In the genomic region with DNA sequence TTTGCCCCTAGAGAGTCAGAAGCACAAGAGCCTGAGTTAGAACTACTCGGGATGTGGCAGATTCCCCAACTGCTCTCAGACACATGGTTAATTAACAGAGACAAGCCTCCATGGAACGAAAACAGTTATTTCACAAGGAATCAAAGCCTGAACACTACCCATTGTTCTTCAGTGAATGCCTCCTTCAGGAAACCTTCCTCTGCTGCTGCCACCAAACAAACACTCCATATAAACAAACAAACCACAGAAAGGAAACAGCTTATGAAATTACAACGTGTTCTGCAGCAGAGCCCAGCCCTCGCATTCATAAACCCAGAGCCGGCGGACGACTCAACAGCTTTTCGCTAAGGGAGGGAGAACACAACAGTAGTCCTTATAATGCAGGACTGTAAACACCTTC, we compare ENCODE assay signal across 17 mouse cellular contexts. TPM values are rescaled to one million over a fixed set of nuclear protein-coding genes. Genes with fewer than 3 reads are reported as not detected.
DNase-seq lines count a peak whose midpoint lies in the region; ATAC-seq and TF ChIP-seq lines count a peak whose summit lies in the region.
"Had no signal": no experiment of that assay in that cellular context is flagged by ENCODE, and none has a peak within 500 bp of the region (broad histone marks: within the 10 kb centered on the region; RNA-seq: fewer than 3 reads in every experiment).

No protein-coding gene starts in this region.

- peaks cover 11% of the 10 kb centered on the region for H3K4me1 ChIP-seq in forebrain, embryonic 11.5 days (replicated peaks; ENCODE audit: control insufficient read depth, insufficient read depth, low read length)
- H3K4me1 ChIP-seq in forebrain, embryonic 14.5 days (ENCODE audit: control insufficient read depth, insufficient read depth, low read length): peaks cover 26% of the 10 kb centered on the region
- peaks cover 49% of the 10 kb centered on the region for H3K4me1 ChIP-seq in hindbrain, embryonic 15.5 days (replicated peaks)
- peaks cover 18% of the 10 kb centered on the region for H3K4me1 ChIP-seq in hindbrain, embryonic 16.5 days (ENCODE audit: control insufficient read depth, insufficient read depth, low read depth, low read length)
- H3K4me1 ChIP-seq in testis, adult 2 months (ENCODE audit: control insufficient read depth, insufficient read depth, low read length): peaks cover 9% of the 10 kb centered on the region

- no peak overlapping the region for H3K4me2 ChIP-seq in forebrain, embryonic 11.5 days (ENCODE audit: low read depth, low read length, severe bottlenecking)
- H3K4me2 ChIP-seq in forebrain, embryonic 14.5 days (ENCODE audit: low read length): no peak overlapping the region
- H3K4me2 ChIP-seq in hindbrain, embryonic 15.5 days: no peak overlapping the region
- no peak overlapping the region for H3K4me2 ChIP-seq in hindbrain, embryonic 16.5 days (ENCODE audit: low read length)
- H3K4me2 ChIP-seq: embryonic facial prominence, embryonic 12.5 days; liver, embryonic 11.5 days; midbrain, embryonic 12.5 days had no signal

- 68% methylated on average over 8 of the region's 8 CpGs for WGBS in forebrain, embryonic 11.5 days
- 38% methylated on average over 8 of the region's 8 CpGs for WGBS in forebrain, embryonic 14.5 days
- 59% methylated on average over 8 of the region's 8 CpGs for WGBS in hindbrain, embryonic 15.5 days
- WGBS in hindbrain, embryonic 16.5 days: 54% methylated on average over 8 of the region's 8 CpGs

- no peaks in the 10 kb centered on the region for H3K27me3 ChIP-seq in forebrain, embryonic 11.5 days (ENCODE audit: control insufficient read depth, insufficient read depth, low read length)
- no peaks in the 10 kb centered on the region for H3K27me3 ChIP-seq in forebrain, embryonic 14.5 days (replicated peaks; ENCODE audit: control insufficient read depth, insufficient read depth, low read length)
- H3K27me3 ChIP-seq in hindbrain, embryonic 15.5 days: no peaks in the 10 kb centered on the region
- no peaks in the 10 kb centered on the region for H3K27me3 ChIP-seq in hindbrain, embryonic 16.5 days (replicated peaks; ENCODE audit: control insufficient read depth, insufficient read depth, low read length)
- no peaks in the 10 kb centered on the region for H3K27me3 ChIP-seq in testis, adult 2 months (ENCODE audit: control insufficient read depth, insufficient read depth, low read length)
- H3K27me3 ChIP-seq: CH12.LX; embryonic facial prominence, embryonic 12.5 days had no signal

- no peaks in the 10 kb centered on the region for H3K9me3 ChIP-seq in forebrain, embryonic 11.5 days (ENCODE audit: control insufficient read depth, low read length)
- no peaks in the 10 kb centered on the region for H3K9me3 ChIP-seq in forebrain, embryonic 14.5 days (replicated peaks; ENCODE audit: control insufficient read depth, low read length)
- H3K9me3 ChIP-seq in hindbrain, embryonic 15.5 days: no peaks in the 10 kb centered on the region
- no peaks in the 10 kb centered on the region for H3K9me3 ChIP-seq in hindbrain, embryonic 16.5 days (ENCODE audit: control insufficient read depth, low read length)
- H3K9me3 ChIP-seq: embryonic facial prominence, embryonic 12.5 days; limb, embryonic 10.5 days; midbrain, embryonic 12.5 days had no signal

- no peak for TF ChIP-seq POLR2A in testis, adult 2 months (IDR thresholded peaks at IDR 0.05; ENCODE audit: control insufficient read depth, low read depth, low read length)

- H3K9ac ChIP-seq in forebrain, embryonic 11.5 days (ENCODE audit: low read length): no peak overlapping the region
- no peak overlapping the region for H3K9ac ChIP-seq in forebrain, embryonic 14.5 days (ENCODE audit: low read length)
- no peak overlapping the region for H3K9ac ChIP-seq in hindbrain, embryonic 15.5 days
- H3K9ac ChIP-seq in hindbrain, embryonic 16.5 days (ENCODE audit: low read depth, low read length): no peak overlapping the region
- H3K9ac ChIP-seq: embryonic facial prominence, embryonic 12.5 days; midbrain, embryonic 12.5 days had no signal

- no peak for ATAC-seq in forebrain, embryonic 11.5 days (replicated peaks; ENCODE audit: low FRiP score)
- no peak for ATAC-seq in forebrain, embryonic 14.5 days
- ATAC-seq in hindbrain, embryonic 15.5 days (ENCODE audit: low FRiP score, low read depth): no peak
- ATAC-seq in hindbrain, embryonic 16.5 days: no peak
- ATAC-seq in erythroblast, adult 5-6 weeks (replicated peaks; ENCODE audit: low FRiP score, poor library complexity, severe bottlenecking): no peak

- DNase-seq in forebrain, embryonic 11.5 days (ENCODE audit: low spot score): no peak
- no peak for DNase-seq in forebrain, embryonic 14.5 days (ENCODE audit: low spot score)
- no peak for DNase-seq in testis, postnatal 10 days (ENCODE audit: low spot score)
- no peak for DNase-seq in frontal cortex, postnatal 14 days (ENCODE audit: low spot score in 2 of 2)
- DNase-seq: adrenal gland, adult 8-10 months; cerebellum, adult 11-12 months; heart, adult 11 months; thymus, adult 18-20 months had no signal

- 0 out of 2 replicates have a peak overlapping the region, but pooled peaks have one; percentile 1 for H3K27ac ChIP-seq in forebrain, embryonic 11.5 days (ENCODE audit: low read depth, low read length)
- no peak overlapping the region; the same call in 1 of the 2 replicates for H3K27ac ChIP-seq in forebrain, embryonic 14.5 days (ENCODE audit: low read depth, low read length)
- peak overlapping the region; percentile 10; the same call in 1 of the 2 replicates for H3K27ac ChIP-seq in hindbrain, embryonic 15.5 days (replicated peaks)
- H3K27ac ChIP-seq in hindbrain, embryonic 16.5 days (ENCODE audit: low read depth, low read length): no peak overlapping the region
- 0 out of 2 replicates have a peak overlapping the region, but pooled peaks have one; percentile 33 for H3K27ac ChIP-seq in testis, adult 2 months (ENCODE audit: control insufficient read depth, insufficient read depth, low read depth, low read length)
- H3K27ac ChIP-seq: embryonic facial prominence, embryonic 12.5 days; midbrain, embryonic 12.5 days had no signal

- TF ChIP-seq CTCF in testis, adult 2 months (IDR thresholded peaks at IDR 0.05; ENCODE audit: control insufficient read depth, insufficient read depth, insufficient replicate concordance, low read depth, low read length): no peak

- H3K36me3 ChIP-seq in forebrain, embryonic 11.5 days (ENCODE audit: control insufficient read depth, insufficient read depth, low read length): no peaks in the 10 kb centered on the region
- H3K36me3 ChIP-seq in forebrain, embryonic 14.5 days (ENCODE audit: control insufficient read depth, insufficient read depth, low read length): no peaks in the 10 kb centered on the region
- no peaks in the 10 kb centered on the region for H3K36me3 ChIP-seq in hindbrain, embryonic 15.5 days
- H3K36me3 ChIP-seq in hindbrain, embryonic 16.5 days (ENCODE audit: control insufficient read depth, insufficient read depth, low read length): no peaks in the 10 kb centered on the region
- H3K36me3 ChIP-seq in testis, adult 2 months (ENCODE audit: control insufficient read depth, insufficient read depth, low read length): no peaks in the 10 kb centered on the region; the same call in 1 of the 2 replicates
- H3K36me3 ChIP-seq: embryonic facial prominence, embryonic 12.5 days; limb, embryonic 10.5 days had no signal

- H3K4me3 ChIP-seq in forebrain, embryonic 11.5 days (ENCODE audit: low read depth, low read length): no peak overlapping the region
- no peak overlapping the region for H3K4me3 ChIP-seq in forebrain, embryonic 14.5 days (ENCODE audit: low read depth, low read length)
- H3K4me3 ChIP-seq in hindbrain, embryonic 15.5 days: no peak overlapping the region
- H3K4me3 ChIP-seq in hindbrain, embryonic 16.5 days (ENCODE audit: low read length): no peak overlapping the region
- H3K4me3 ChIP-seq in testis, adult 2 months (ENCODE audit: control insufficient read depth, low read depth, low read length): no peak overlapping the region
- H3K4me3 ChIP-seq: embryonic facial prominence, embryonic 12.5 days; limb, embryonic 10.5 days; midbrain, embryonic 12.5 days had no signal

RNA-seq across cellular contexts. Expression of a gene that starts 52.2 kb away (rescaled TPM):
- polyA plus RNA-seq in forebrain, embryonic 11.5 days (2014; fragmentation: Nextera tagmentation; extraction: Ambion mirVana): 19.9 and 23.3 TPM in 2 replicates
- 15.5 and 19.9 TPM in 2 replicates for polyA plus RNA-seq in forebrain, embryonic 14.5 days (2014; fragmentation: Nextera tagmentation; extraction: Ambion mirVana)
- polyA plus RNA-seq in hindbrain, embryonic 15.5 days (2015; fragmentation: Nextera tagmentation; extraction: Ambion mirVana): 23.1 and 25.3 TPM in 2 replicates
- 15.9 and 20.5 TPM in 2 replicates for polyA plus RNA-seq in hindbrain, embryonic 16.5 days (2015; fragmentation: Nextera tagmentation; extraction: Ambion mirVana)
- 19.6 and 21.2 TPM in 2 replicates for polyA plus RNA-seq in testis, adult 2 months (2012; rRNA removed)
- total RNA-seq in erythroblast, adult 5-6 weeks (2015; ENCODE audit: low replicate concordance): 0.38 and 1.9 TPM in 2 replicates
- 1.2 and 2.6 TPM in 2 replicates for total RNA-seq in erythroblast, adult 5-6 weeks (2017; ENCODE audit: low replicate concordance)

Comparison
In these comparisons a context has a peak if more than half of its experiments do, and no peak if none do; other contexts are left out.
1. H3K27ac ChIP-seq: peak in forebrain, embryonic 11.5 days (single experiment), hindbrain, embryonic 15.5 days (single experiment) and testis, adult 2 months (single experiment); none in forebrain, embryonic 14.5 days (single experiment) and hindbrain, embryonic 16.5 days (single experiment).